Mouse (Mus musculus) kidney, adult 9 months (tissue): Measurements from ENCODE around the gene Rho.

ENCODE experiments used
- DNase-seq: peaks from one replicate; pipeline ENCODE4 v3.0.0; 2022

Rho gene

DNA sequence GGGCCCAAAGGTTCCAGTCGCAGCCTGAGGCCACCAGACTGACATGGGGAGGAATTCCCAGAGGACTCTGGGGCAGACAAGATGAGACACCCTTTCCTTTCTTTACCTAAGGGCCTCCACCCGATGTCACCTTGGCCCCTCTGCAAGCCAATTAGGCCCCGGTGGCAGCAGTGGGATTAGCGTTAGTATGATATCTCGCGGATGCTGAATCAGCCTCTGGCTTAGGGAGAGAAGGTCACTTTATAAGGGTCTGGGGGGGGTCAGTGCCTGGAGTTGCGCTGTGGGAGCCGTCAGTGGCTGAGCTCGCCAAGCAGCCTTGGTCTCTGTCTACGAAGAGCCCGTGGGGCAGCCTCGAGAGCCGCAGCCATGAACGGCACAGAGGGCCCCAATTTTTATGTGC, at the start of gene Rho:
Gene Rho (plus strand): TSS at position 110 of the 400 bp plus-strand sequence.
- no peak for DNase-seq

DNA sequence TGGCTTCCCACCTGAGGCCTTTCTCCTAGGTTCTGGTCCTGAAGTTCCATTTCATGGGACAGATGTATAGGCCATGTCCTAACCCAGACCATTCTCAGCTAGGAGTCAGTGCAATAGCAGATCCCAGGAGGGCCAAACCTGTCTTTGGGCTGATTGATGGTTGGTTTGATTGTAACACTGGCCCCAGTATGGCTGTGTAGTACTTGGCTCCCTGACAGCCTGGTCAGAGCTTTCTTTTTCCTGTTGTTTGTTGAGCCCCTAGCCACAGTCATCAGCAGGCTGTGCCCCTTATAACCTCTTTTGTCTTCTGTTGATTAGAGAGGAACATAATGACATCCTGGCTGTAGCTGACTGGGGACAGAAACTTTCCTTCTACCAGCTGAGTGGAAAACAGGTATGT, 47.5 kb upstream of the Rho start:
- peak; percentile 34 for DNase-seq

DNA sequence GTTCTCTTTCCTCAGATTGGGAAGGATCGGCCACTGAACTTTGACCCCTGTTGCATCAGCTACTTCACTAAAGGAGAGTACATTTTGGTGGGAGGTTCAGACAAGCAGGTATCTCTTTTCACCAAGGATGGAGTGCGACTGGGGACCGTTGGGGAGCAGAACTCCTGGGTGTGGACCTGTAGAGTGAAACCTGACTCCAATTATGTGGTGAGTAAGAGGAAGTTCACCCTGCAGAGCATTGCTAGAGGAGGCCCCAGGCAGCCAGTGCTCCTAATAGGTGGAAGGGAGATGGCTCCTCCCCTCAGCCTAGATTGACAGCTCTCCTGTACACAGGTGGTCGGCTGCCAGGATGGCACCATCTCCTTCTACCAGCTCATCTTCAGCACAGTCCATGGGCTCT, 44.7 kb upstream of the Rho start:
- no peak for DNase-seq

DNA sequence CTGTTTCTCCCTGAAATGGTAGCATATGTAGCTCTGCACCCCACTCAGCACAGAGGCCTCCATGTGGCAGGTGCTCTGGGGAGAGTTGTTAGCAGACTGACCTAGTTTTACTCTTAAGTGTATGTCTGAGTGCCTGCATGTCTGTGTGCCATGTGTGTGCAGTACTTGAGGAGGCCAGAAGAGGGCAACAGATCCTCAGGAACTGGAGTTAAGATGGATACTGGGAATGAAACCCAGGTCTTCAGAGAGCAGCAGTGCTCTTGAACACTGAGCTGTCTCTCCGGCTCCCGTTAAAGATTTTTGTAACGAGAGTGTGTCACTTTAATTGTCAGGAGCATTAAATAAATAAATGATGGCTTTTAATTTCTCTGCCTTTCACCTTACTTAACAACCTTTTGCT, 43.3 kb upstream of the Rho start:
- no peak for DNase-seq

DNA sequence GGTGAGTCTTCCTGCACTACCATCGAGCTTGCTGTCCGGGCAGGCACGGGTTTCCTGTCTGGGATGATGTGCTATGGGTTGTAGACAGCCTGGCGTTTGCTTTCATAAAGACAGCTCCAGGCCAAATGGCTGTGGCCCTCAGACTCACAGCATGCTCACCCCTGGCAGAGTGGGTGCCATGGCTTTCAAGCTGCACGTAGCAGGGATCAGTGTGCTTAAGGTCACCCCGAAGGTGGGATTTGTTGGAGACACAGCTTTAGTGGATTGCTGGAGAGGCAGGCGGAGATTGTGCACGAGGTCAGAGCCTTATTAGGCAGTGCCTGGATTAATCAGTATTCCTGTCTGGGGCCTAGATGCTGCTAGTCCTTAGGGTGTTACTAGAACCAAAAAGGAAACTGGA, 40.9 kb upstream of the Rho start:
- DNase-seq = no peak

DNA sequence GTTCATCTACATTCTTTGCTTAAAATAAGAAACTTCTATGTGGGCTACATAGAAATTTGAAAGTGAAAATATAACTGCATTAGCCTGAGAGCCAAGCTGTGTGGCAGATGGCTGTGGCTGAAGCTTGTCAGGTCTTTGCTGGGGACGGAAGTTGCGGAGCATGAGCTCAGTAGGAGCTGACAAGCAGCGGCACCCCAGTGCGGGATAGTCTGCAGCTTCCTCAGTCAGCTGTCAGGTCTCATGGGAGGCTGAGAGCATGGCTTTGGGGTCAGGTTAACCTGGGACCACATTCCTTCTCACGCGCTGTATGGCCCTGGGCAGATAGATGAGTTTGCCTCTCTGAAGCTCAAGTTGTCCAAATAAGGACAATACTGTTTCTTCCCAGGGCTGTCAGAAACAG, 40.5 kb upstream of the Rho start:
- DNase-seq = no peak

DNA sequence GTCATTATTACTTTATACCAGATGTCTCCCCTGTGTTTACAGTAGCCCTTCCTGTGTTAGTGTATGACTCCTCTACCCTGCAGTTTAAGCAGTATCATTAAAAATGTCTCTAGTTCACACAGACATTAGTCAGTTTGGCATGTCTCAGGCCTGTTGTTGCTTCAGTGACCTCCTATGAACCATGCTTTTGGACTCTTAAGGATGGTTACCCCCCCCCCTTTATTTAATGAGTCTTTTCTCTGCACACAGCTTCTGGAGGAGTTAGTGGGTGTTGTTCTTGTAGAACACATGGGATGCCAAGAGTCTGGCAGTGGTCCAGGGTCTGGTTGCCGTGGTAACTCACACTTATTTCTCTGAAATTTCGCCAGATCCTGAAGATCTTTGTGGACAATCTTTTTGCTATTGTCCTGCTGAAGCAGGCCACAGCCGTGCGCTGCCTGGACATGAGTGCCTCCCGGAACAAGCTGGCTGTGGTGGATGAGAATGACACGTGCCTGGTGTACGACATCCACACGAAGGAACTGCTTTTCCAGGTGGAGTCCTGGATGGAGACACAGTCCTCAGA, 40.0 kb upstream of the Rho start:
- DNase-seq = no peak

DNA sequence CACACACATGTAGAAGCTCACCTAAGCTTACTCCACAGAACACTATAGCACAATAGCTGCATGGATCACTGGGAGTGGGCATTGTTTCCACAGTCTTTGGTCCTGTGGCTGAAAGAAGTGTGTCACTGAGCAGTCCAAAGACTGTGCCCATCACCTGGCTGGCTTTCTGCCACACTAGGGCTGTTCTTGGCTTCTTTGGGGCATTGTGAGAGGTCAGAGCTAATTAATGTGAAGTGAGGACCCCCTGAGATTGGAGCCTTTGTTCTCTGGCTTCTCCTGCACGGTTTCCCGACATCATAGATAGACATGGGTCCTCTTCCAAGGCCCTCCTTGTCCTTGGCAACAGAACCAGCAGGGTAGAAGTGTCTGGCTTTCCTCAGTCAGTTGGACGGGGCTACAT, 39.2 kb upstream of the Rho start:
- DNase-seq = no peak

DNA sequence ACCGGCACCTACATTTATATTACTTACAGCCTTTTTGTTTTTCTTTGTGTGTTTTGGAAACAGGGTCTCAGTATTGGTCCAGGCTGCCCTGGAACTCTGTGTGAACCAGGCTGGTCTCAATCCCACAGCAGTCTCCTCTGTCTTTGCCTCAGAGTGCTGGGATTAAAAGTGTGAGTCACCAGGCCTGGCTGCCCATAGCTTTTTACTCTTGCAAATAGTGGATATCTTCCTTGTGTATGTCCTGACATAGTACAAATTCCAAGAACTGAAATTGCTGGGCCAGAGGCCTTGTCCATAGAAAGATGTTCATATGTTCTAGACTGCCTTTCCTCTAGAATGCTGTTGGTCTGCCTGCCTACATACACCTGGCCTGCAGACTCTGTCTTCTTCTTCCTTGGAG, 35.2 kb upstream of the Rho start:
- DNase-seq = no peak

DNA sequence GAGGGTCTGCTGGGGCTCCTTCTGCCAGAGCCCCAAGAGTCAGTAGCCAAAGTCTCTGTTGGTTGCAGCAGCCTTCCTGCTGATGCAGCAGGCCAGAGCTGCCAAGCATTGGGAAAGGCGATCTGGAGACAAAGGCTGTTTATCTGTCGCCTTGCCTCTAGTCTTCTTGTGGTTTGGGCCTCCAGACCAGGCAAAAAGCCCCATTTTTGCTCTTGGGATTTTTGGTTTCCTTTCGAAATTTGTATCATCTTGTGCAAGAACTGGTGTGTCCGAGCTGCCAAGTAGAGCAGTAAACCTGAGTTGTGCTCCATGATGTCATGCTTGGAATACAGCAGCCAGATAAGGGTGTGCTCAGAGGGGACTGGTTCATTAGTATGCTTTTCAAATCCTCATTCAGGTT, 34.4 kb upstream of the Rho start:
- no peak for DNase-seq

DNA sequence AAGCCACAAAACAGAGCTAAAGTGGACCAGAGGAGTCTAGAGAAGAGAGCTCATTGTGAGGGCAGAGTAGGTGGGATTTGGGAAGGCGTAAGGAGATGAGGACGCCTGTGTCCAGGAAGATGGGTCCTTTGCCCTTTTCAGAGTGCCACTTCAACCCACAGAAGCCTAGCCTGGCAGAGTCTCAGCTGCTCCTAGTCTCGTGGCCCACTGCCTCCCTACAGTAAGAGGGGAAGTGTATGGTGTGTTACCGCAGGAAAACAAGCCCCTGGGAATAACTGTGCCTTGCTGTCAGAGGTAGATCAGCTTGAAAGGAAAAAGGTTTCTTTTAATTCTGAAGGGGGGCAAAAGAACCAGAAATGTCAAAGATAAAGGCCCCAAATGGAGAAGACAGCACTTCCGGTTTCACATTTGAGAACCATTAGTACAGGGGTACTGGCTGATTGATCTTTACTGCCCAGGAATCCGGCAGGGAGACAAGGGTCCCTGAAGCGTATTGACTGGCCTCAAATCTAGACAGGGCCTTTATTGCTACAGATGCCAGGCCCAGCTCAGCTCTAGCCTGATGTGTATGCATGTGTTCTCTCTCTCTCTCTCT, 33.5 kb upstream of the Rho start:
- DNase-seq = no peak

DNA sequence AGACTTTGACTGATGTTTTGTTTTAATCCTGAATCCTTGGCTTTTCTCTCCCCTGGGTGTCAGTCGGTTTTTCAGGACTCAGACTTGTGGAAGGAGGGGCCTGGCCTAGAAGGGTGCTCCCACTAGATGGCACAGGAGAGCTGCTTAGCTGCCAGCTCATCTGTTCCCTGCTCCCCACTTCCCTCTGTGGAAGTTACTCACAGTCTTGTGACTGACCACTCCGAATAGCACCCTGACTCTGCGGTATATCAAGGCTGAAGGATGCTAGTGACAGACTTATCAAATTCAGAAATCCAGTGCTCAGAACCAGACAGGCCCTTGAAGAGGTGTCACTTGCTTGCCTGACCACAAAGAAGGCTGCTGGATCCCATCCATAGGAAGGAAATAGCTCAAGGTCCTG, 30.5 kb upstream of the Rho start:
- peak; percentile 81 for DNase-seq

DNA sequence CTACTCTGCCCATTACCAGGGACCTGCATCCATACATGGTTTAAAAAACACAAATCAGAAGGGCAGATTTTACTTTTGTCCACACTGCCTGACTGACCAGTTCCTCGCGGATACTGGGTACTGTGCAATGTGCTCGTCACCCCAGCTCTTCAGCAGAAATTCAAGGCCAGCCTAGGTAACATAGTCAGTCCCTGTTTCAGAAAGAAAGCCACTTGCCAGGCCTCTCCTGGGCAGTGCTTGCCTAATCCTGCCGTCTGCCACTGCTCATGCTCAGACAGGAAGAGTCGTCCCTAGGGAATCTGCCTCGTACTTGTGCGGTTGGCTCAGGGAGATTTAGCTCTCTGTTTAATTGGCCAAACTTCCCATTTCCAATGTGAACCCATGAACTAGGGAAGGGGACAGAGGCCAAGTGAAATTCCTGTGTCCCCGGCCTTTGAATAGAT, 30.0 kb upstream of the Rho start:
- DNase-seq = peak; percentile 80

DNA sequence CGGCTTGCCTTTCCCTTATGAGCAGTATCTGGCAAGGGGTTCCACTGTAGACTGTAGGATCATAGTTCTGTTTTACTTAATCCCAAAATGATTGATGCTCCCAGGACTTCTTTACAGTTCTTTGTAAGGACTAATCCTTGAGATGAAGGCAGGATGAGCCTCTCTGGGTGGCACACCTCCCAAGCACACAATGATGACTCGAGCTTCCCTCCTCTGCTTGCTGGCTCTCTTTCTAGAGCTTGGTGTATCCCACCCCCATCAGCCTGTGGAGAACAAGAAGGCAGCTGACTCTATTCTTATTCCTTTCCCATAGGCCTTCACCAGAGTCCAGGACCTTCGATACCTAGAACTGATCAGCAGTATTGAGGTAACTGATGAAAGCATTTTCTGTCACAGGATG, 29.0 kb upstream of the Rho start:
- DNase-seq = no peak

DNA sequence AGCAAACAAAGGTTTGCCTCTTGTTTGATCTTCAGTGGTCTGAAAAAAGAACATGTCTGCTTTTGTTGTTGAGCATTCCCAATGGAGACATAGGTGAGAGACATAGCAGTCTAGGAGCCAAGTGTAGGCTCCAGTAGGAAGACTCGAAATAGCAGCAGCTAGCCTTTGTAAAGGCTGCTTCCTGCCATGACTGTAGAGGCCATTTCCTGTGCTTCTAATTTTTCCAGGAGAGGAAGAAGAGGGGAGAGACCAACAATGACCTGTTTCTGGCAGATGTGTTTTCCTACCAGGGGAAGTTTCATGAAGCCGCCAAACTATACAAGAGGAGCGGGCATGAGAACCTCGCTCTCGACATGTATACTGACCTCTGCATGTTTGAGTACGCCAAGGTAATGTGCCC, 26.0 kb upstream of the Rho start:
- peak; percentile 54 for DNase-seq

DNA sequence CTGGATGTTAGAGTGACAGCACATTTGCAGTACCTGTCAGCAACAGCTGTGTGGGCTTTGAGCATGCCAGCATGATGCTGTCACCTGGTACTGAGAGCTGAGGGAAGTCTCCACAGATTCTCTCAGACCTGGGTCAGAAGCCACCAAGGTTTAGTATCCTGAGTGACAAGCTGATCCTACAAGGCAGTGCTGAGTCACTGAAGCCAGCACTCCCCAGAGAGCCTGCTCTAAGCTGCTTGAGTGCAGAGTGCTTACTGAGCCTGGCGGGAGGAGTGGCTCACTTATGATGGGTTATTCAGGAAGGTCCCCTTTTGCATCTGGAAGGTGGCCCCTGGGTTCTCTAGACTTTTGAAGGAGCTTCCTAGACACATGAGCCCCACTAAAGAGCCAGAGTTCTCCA, 25.1 kb upstream of the Rho start:
- no peak for DNase-seq

DNA sequence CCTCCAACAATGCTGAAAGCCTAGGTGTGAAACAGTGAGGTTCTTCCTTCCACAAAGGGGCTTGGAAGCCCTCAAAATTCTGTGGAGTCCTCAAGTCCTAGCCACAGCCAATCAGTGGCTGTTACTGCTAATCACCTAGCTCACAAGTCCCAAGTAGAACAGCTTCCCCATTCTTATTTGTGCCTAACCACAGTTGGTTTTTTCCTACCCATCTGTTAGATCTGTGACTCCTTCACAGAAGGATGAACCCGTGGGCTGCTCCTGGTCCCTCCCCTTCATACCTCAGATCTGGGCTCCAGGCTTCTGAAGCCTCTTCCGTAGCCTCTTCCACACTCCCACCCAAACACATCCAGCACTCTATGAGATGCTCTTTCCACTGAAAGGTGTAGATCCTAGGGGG, 24.7 kb upstream of the Rho start:
- DNase-seq = no peak

DNA sequence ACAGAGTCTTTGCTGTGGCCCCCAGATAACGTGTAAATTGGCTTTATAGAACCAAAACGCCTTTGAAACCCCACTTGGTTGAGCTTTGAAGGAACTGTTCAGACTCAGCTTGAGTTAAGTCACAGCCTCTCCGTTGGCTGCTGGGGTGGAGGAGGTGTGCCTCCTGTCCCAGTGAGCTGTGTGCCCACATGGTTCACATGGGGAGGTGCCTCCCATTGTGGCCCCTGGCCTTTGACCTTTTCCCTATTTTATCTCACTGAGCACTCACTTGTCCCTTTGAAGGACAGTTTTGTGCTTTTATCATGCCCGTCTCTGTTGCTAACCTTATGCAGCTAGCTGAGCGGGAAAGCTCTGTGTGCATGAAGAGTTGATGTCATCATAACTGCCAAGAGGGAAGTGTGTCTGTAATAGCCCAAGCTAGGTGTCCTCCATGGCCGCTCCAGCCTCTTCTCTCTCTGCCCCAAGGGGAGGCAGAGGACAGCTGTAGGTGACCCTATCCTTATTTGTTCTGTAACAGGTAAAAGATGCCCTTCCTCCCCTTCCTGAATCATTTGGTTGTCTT, 23.0 kb upstream of the Rho start:
- DNase-seq = no peak

DNA sequence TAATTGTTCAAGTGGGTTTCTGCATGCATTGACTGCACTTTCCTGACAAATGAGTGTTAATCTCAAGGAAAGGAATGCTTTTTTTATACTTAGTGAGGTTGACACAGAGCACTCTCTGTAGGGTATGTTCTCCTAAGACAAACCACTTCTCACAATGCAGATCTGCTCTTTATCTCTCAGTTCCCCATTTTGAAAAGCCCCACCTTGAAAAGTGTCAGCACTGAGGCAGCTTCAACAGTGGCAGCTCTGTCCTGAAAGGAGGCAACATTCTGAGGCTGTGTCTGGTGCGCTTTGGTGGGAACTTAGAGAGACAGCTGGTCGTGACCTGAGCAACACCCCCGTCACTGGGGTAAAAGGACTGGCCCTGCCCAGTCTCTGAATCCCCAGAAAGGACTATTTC, 22.5 kb upstream of the Rho start:
- DNase-seq = no peak

DNA sequence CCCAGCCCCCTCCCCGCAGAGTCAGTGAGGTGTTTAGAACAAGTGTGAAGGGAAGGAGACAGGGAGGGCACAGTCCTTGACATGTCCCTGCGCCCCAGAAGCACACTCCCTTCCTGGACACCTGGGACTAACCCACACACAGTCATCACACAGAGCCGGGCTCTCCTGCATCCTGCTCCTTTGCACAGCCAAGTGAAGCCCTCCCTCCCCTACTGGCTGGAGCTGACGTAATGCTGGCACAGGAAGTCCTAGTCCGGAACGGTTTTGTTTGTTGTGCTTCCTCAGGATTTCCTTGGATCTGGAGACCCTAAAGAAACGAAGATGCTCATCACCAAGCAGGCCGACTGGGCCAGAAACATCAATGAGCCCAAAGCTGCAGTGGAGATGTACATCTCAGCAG, 21.6 kb upstream of the Rho start:
- DNase-seq = peak; percentile 82

DNA sequence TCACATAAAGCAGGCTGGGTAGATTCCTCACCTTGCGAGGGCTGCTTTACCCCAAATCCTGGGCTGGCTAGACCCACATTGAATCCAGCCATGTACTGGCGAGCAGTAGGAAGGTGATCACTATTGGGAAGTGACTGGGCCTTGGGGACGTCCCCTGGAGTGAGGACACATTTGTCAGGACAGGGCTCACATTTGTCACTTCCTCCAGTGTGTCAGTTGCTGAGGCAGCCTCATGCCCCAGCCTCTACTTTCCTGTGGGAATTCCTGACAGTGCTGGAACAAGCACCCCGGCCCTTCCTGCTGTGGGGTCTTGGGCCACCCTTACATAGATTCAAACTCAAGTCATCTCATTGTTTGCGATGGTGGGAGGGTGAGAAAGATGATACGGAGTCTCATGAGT, 19.8 kb upstream of the Rho start:
- DNase-seq = peak; percentile 53

DNA sequence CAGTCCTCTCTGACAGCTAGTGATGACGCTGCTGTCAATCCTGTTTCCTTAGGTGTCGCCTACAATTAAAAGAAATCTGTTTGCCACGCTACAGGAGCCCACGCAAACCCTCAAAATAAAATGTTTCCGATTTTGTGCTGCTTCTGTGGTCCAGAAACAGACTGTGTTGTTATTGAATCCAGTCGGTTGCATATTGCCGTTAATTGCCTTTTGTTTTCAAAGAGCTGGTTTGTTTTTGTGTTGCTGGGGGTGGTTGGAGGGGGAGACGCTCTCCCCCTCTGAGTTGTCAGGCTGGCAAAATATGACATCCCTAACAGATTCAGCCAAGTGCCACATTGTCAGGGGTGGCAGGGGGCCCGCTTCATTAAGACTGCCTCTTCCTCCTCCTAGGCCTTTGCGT, 18.1 kb upstream of the Rho start:
- DNase-seq = no peak

DNA sequence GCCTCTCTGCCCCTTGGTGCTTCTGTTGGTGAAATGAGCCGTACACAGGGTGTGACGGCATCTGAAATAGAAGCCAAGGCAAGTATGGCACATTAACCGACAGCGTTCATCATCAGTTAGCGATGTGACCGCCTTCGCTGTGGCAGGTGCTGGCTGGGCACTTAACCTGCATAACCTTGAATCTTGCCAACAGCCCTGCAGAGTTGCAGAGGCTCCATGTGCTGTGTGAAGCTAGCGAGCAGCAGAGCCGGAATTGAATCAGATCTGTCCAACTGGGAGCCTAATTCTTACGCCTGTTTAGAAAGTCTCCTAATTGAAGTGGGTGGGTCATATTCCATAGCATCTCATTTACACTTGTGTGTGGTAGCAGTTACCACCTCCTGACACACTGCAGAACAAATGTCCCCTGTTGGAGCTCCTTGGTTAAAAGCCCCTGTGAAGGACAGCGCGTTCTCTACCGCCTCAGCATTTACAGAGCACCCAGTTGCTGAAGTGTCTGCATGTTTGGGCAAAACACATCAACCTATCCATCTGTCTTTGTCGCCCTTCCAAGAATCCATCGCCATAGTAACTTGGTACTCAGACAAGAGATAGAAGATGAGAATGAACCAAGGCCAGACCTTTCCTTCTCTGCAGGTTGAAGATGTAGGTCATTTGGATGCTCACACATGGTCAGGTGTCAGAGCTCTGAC, 16.9 kb upstream of the Rho start:
- DNase-seq = no peak

DNA sequence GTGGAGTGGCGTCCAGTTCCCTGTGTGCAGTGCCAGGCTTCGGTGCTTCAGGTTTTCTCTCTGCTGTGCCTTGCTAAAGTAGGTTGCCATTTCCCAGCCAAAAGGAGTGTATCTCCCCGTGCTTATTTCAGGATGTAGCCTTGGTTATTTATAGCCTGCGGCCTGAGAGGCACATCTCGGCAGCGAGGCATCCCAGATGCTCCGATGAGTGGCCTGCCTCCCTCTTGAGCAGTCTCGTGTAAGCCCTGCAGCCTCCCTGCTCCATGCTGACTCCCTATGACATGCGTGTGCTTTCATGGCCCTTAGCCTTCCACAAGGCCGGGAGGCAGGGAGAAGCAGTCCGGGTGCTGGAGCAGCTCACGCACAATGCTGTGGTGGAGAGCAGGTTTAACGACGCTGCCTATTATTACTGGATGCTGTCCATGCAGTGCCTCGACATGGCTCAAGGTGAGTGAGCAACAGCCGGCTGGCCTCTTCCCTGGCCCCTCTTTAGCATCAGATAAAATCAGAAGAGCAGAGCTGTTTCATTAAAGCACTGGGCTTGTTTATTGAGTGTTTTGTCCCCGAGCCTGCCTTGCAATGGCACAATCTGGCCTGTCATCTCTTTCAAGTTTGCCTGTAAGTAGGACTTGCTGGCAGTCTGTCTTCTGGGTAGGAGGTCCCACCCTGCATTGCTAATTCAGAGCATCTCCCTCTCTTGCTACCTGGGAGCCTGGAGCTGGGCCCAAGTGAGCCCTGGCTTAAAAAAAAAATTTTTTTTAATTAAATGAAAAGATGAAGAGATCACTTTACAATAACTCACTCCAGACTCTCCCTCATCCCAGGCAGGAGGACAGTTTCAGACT, 15.7 kb upstream of the Rho start:
- DNase-seq = no peak
